9 mouse cellular contexts compared by ENCODE assay signal in the genomic region with DNA sequence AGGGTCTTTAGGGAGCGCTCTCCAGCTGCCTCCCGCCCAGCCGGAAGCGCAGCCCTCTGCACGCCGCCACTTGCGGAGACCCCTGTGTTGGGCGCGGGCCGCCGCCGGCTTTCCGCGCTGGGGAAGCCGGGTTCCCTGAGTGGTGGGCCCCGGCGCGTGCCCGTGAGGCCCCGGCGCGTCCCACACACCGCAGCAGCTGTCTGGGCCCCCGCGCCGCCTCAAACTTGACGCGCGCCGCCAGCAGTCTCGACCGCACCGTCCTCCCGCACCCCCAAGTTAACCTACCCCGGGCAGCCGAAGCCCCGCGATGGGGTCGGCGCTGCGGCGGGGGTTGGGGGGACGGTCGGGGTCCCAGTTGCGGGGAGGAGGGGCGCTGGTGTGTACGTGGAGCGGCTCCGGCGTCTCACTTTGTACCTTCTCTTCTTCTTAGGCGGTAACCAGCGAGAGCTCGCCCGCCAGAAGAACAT. TPM values are rescaled to one million over a fixed set of nuclear protein-coding genes. Genes with fewer than 3 reads are reported as not detected.
DNase-seq lines count a peak whose midpoint lies in the region; ATAC-seq lines count a peak whose summit lies in the region.
"Had no signal": no experiment of that assay in that cellular context is flagged by ENCODE, and none has a peak within 500 bp of the region (broad histone marks: within the 10 kb centered on the region; RNA-seq: fewer than 3 reads in every experiment).

No protein-coding gene starts in this region.

- no peaks in the 10 kb centered on the region for H3K27me3 ChIP-seq in heart, embryonic 16.5 days (ENCODE audit: control insufficient read depth, insufficient read depth, low read length)
- no peaks in the 10 kb centered on the region for H3K27me3 ChIP-seq in liver, embryonic 16.5 days (ENCODE audit: control insufficient read depth, insufficient read depth, low read depth, low read length)

- peak; percentile 25 to 53 for DNase-seq in left cerebral cortex, adult 18-20 months (ENCODE audit: low spot score in 2 of 2)
- DNase-seq in left cerebral cortex, postnatal 4 days: no peak
- DNase-seq in urinary bladder, postnatal 25 days (ENCODE audit: low spot score): no peak
- DNase-seq in embryo, embryonic 10.5 days (ENCODE audit: low spot score): no peak
- no peak for DNase-seq in ovary, postnatal 14 days (ENCODE audit: low spot score)

- peak; percentile 15 for ATAC-seq in heart, embryonic 16.5 days (replicated peaks; ENCODE audit: extremely low read depth, insufficient read depth, low FRiP score)
- peak; percentile 3; the same call in 1 of the 2 replicates for ATAC-seq in liver, embryonic 16.5 days (ENCODE audit: low read depth)

- peak overlapping the region; percentile 92 for H3K27ac ChIP-seq in brown adipose tissue, adult 24 weeks (replicated peaks; ENCODE audit: low read depth, low read length)
- H3K27ac ChIP-seq in heart, embryonic 16.5 days (ENCODE audit: low read length): peak overlapping the region; percentile 97
- peak overlapping the region; percentile 92 for H3K27ac ChIP-seq in liver, embryonic 16.5 days (ENCODE audit: low read length)

- intact Hi-C loops in left cerebral cortex, postnatal 4 days (cut with DNase I): no loop called here

- peaks cover 5% of the 10 kb centered on the region; the same call in 1 of the 2 replicates for H3K4me1 ChIP-seq in brown adipose tissue, adult 24 weeks (ENCODE audit: control insufficient read depth, insufficient read depth, insufficient read length, low read length)
- H3K4me1 ChIP-seq in heart, embryonic 16.5 days (ENCODE audit: control insufficient read depth, insufficient read depth, low read length): peaks cover 31% of the 10 kb centered on the region
- H3K4me1 ChIP-seq in liver, embryonic 16.5 days (ENCODE audit: control insufficient read depth, low read depth, low read length): peaks cover 22% of the 10 kb centered on the region

- H3K9me3 ChIP-seq in heart, embryonic 16.5 days (replicated peaks; ENCODE audit: control insufficient read depth, low read length): no peaks in the 10 kb centered on the region
- H3K9me3 ChIP-seq in liver, embryonic 16.5 days (replicated peaks; ENCODE audit: control insufficient read depth, low read length): no peaks in the 10 kb centered on the region

- H3K36me3 ChIP-seq in heart, embryonic 16.5 days (ENCODE audit: control insufficient read depth, insufficient read depth): peaks cover 12% of the 10 kb centered on the region
- 0 out of 2 replicates have a peak, but pooled peaks cover 3% of the 10 kb centered on the region for H3K36me3 ChIP-seq in liver, embryonic 16.5 days (ENCODE audit: control insufficient read depth, insufficient read depth)

- peak overlapping the region; percentile 99 for H3K9ac ChIP-seq in heart, embryonic 16.5 days (ENCODE audit: low read length)
- peak overlapping the region; percentile 99 for H3K9ac ChIP-seq in liver, embryonic 16.5 days (ENCODE audit: low read depth, low read length)

- under 1% methylated on average over 54 of the region's 54 CpGs for WGBS in heart, embryonic 16.5 days
- WGBS in liver, embryonic 16.5 days (ENCODE audit: insufficient replicate concordance): 0% methylated on average over 51 of the region's 54 CpGs

- peak overlapping the region; percentile 93 for H3K4me2 ChIP-seq in heart, embryonic 16.5 days (ENCODE audit: low read depth, low read length)
- peak overlapping the region; percentile 89 for H3K4me2 ChIP-seq in liver, embryonic 16.5 days (ENCODE audit: low read depth, low read length)

- H3K4me3 ChIP-seq in brown adipose tissue, adult 24 weeks (ENCODE audit: insufficient read depth, low read depth, low read length): peak overlapping the region; percentile 94
- H3K4me3 ChIP-seq in heart, embryonic 16.5 days (ENCODE audit: low read length): peak overlapping the region; percentile 97
- H3K4me3 ChIP-seq in liver, embryonic 16.5 days (ENCODE audit: low read depth, low read length): peak overlapping the region; percentile 99

RNA-seq across cellular contexts. Expression of a gene that starts 0.6 kb away (rescaled TPM):
- total RNA-seq in left cerebral cortex, adult 18-20 months (2021): 100 to 1,000 TPM; 150 to 163 TPM
- total RNA-seq in left cerebral cortex, postnatal 4 days (2021): 100 to 1,000 TPM; 133 to 149 TPM
- 562 and 583 TPM in 2 replicates for polyA plus RNA-seq in brown adipose tissue, adult 24 weeks (2012; ENCODE audit: insufficient read depth, insufficient read length, missing spikeins)
- polyA plus RNA-seq in heart, embryonic 16.5 days (2015; fragmentation: Nextera tagmentation; extraction: Ambion mirVana): 468 and 577 TPM in 2 replicates
- polyA plus RNA-seq in liver, embryonic 16.5 days (2015; fragmentation: Nextera tagmentation; extraction: Ambion mirVana): 209 and 224 TPM in 2 replicates

RNA-seq across cellular contexts. Expression of a gene that starts 3.5 kb away (rescaled TPM):
- 10 to 100 TPM; 18.3 to 20.9 TPM for total RNA-seq in left cerebral cortex, adult 18-20 months (2021)
- total RNA-seq in left cerebral cortex, postnatal 4 days (2021): 10 to 100 TPM; 28.1 to 28.9 TPM
- polyA plus RNA-seq in brown adipose tissue, adult 24 weeks (2012; ENCODE audit: insufficient read depth, insufficient read length, missing spikeins): 114 and 117 TPM in 2 replicates
- 81.2 and 83.9 TPM in 2 replicates for polyA plus RNA-seq in heart, embryonic 16.5 days (2015; fragmentation: Nextera tagmentation; extraction: Ambion mirVana)
- 64.5 and 79.5 TPM in 2 replicates for polyA plus RNA-seq in liver, embryonic 16.5 days (2015; fragmentation: Nextera tagmentation; extraction: Ambion mirVana)

RNA-seq across cellular contexts. Expression of a gene that starts 5.5 kb away (rescaled TPM):
- not detected for total RNA-seq in left cerebral cortex, adult 18-20 months (2021)
- not detected for total RNA-seq in left cerebral cortex, postnatal 4 days (2021)
- polyA plus RNA-seq in brown adipose tissue, adult 24 weeks (2012; ENCODE audit: insufficient read depth, insufficient read length, missing spikeins): not detected in 2 replicates
- 1.1 and 1.6 TPM in 2 replicates for polyA plus RNA-seq in heart, embryonic 16.5 days (2015; fragmentation: Nextera tagmentation; extraction: Ambion mirVana)
- polyA plus RNA-seq in liver, embryonic 16.5 days (2015; fragmentation: Nextera tagmentation; extraction: Ambion mirVana): 3.4 and 3.6 TPM in 2 replicates
- total RNA-seq: common myeloid progenitor, adult 5-6 weeks had no signal

RNA-seq across cellular contexts. Expression of a gene that starts 7.0 kb away (rescaled TPM):
- under 1 TPM; 0.26 to 0.37 TPM for total RNA-seq in left cerebral cortex, adult 18-20 months (2021)
- 1 to 10 TPM; 2.7 to 3.0 TPM for total RNA-seq in left cerebral cortex, postnatal 4 days (2021)
- not detected in 2 replicates for polyA plus RNA-seq in brown adipose tissue, adult 24 weeks (2012; ENCODE audit: insufficient read depth, insufficient read length, missing spikeins)
- 0.11 and 0.19 TPM in 2 replicates for polyA plus RNA-seq in heart, embryonic 16.5 days (2015; fragmentation: Nextera tagmentation; extraction: Ambion mirVana)
- polyA plus RNA-seq in liver, embryonic 16.5 days (2015; fragmentation: Nextera tagmentation; extraction: Ambion mirVana): 0.05 and 0.20 TPM in 2 replicates

RNA-seq across cellular contexts. Expression of a gene that starts 24.3 kb away (rescaled TPM):
- 10 to 100 TPM; 41.6 to 45.0 TPM for total RNA-seq in left cerebral cortex, adult 18-20 months (2021)
- total RNA-seq in left cerebral cortex, postnatal 4 days (2021): 10 to 100 TPM; 33.9 to 37.8 TPM
- polyA plus RNA-seq in brown adipose tissue, adult 24 weeks (2012; ENCODE audit: insufficient read depth, insufficient read length, missing spikeins): 22.1 and 30.8 TPM in 2 replicates
- 43.6 and 50.9 TPM in 2 replicates for polyA plus RNA-seq in heart, embryonic 16.5 days (2015; fragmentation: Nextera tagmentation; extraction: Ambion mirVana)
- 19.4 and 20.5 TPM in 2 replicates for polyA plus RNA-seq in liver, embryonic 16.5 days (2015; fragmentation: Nextera tagmentation; extraction: Ambion mirVana)

Comparison
In these comparisons a context has a peak if more than half of its experiments do, and no peak if none do; other contexts are left out.
1. DNase-seq: peak in left cerebral cortex, adult 18-20 months (2 of 2); none in left cerebral cortex, postnatal 4 days (single experiment), urinary bladder, postnatal 25 days (single experiment), embryo, embryonic 10.5 days (single experiment) and ovary, postnatal 14 days (single experiment).
2. Peak in every context shown above with its lines, with median percentiles within 50 percentile points of each other: H3K27ac ChIP-seq and H3K4me3 ChIP-seq.